Mouse (Mus musculus) stomach, postnatal 0 days (tissue): Measurements from ENCODE around the gene Iqschfp.

ENCODE experiments used
- CTCF ChIP-seq: IDR thresholded peaks from 2 replicates; pipeline ENCODE4 v1.5.1; 2016; ENCODE audit warnings: antibody characterized with exemption, low read depth, mild to moderate bottlenecking, moderate library complexity
- EP300 ChIP-seq: optimal IDR thresholded peaks from 2 replicates; pipeline ENCODE3; 2016; ENCODE audit warnings: antibody characterized with exemption

DNA sequence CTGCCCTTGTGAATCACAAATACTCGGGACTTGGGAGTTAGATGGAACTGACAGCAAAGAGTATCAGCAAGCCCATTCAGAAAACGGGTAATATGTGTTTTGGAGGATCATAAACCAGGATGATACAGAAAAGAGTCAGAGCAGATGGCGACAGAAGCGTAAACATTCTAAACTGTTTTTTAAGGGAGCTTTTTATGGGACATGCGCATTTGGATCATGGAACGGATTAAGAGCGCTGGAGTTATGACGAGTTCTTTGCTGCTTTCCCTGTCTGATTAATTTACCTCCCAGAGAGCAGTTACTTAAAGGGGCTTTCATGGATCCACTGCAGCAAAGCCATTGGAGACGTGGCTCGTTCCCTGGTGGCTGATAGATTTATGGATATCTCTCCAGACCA lies 391.6 kb downstream of the Iqschfp start:
- no peak for TF ChIP-seq CTCF
- TF ChIP-seq EP300, result no peak
